Mouse (Mus musculus): ENCODE results near the gene Vmn2r87. TPM values are rescaled to one million over a fixed set of nuclear protein-coding genes. Genes with fewer than 3 reads are reported as not detected.
"Not testable (repeated sequence)": the region's sequence is repeated elsewhere in the genome, so short reads cannot be mapped to it uniquely, and the experiment has no call there.

Vmn2r87 gene
- total RNA-seq (2021): 1 to 10 TPM; 1.4 to 1.6 TPM
- long read RNA-seq, experiment 1: 0 reads
- long read RNA-seq, experiment 2: 0 reads

GRCm38 (mm10) chr10:130497296-130497695 lies at the start of gene Vmn2r87:
Gene Vmn2r87 (minus strand): TSS chr10:130497396.
- DNase-seq (ENCODE audit: extremely low spot score in 1 of 2, low spot score in 2 of 2): no peak
- Histone ChIP-seq H3K4me3 (no peak within 1 kb of the TSS), H3K27ac (no peak within 1 kb of the TSS)
- no peak for TF ChIP-seq CTCF (IDR thresholded peaks at IDR 0.05)
- intact Hi-C loops (cut with DNase I): no loop called here

- H3K4me3 ChIP-seq; DNase-seq (ENCODE audit: extremely low spot score in 1 of 2, low spot score in 2 of 2); intact Hi-C loops (cut with DNase I); H3K27ac ChIP-seq: not testable (repeated sequence)
These were observed 47.1 kb upstream of the Vmn2r87 start for GRCm38 (mm10) chr10:130544331-130544730.

GRCm38 (mm10) chr10:130541931-130542691 lies 44.9 kb upstream of the Vmn2r87 start:
- intact Hi-C loops (cut with DNase I): not testable (repeated sequence)
- DNase-seq (ENCODE audit: extremely low spot score in 1 of 2, low spot score in 2 of 2): peak; percentile 68 to 77
- Histone ChIP-seq H3K4me3 (peak overlapping the region; percentile 83), H3K27ac (peak overlapping the region; percentile 95)

GRCm38 (mm10) chr10:130536101-130536500 lies 38.9 kb upstream of the Vmn2r87 start:
- peak; percentile 42 for TF ChIP-seq CTCF (IDR thresholded peaks at IDR 0.05)
- no peak overlapping the region for H3K27ac ChIP-seq
- intact Hi-C loops (cut with DNase I): no loop called here
- no peak overlapping the region for H3K4me3 ChIP-seq
- DNase-seq (ENCODE audit: extremely low spot score in 1 of 2, low spot score in 2 of 2): no peak

- intact Hi-C loops (cut with DNase I): no loop called here
- no peak overlapping the region for H3K4me3 ChIP-seq
- no peak for TF ChIP-seq CTCF (IDR thresholded peaks at IDR 0.05)
- no peak overlapping the region for H3K27ac ChIP-seq
- DNase-seq (ENCODE audit: extremely low spot score in 1 of 2, low spot score in 2 of 2): no peak
These were observed 30.7 kb upstream of the Vmn2r87 start for GRCm38 (mm10) chr10:130527926-130528325.

GRCm38 (mm10) chr10:130470311-130470760 lies 26.9 kb downstream of the Vmn2r87 start:
- intact Hi-C loops (cut with DNase I): no loop called here
- Histone ChIP-seq H3K27ac (no peak overlapping the region), H3K4me3 (peak overlapping the region; percentile 45)
- no peak for TF ChIP-seq CTCF (IDR thresholded peaks at IDR 0.05)
- peak; percentile 8 to 29 for DNase-seq (ENCODE audit: extremely low spot score in 1 of 2, low spot score in 2 of 2)

GRCm38 (mm10) chr10:130455950-130456349 lies 41.2 kb downstream of the Vmn2r87 start, which contains the start of gene Vmn2r86:
Gene Vmn2r86 (minus strand): TSS chr10:130456050.
- H3K27ac ChIP-seq; H3K4me3 ChIP-seq; DNase-seq (ENCODE audit: extremely low spot score in 1 of 2, low spot score in 2 of 2): not testable (repeated sequence)
- intact Hi-C loops (cut with DNase I): loop anchor here (10.0 kb wide), 1 partner anchor 61 kb away; the partner anchor contains the start of gene Vmn2r84

GRCm38 (mm10) chr10:130444776-130445175 lies 52.4 kb downstream of the Vmn2r87 start:
- intact Hi-C loops (cut with DNase I): no loop called here
- no peak for DNase-seq (ENCODE audit: extremely low spot score in 1 of 2, low spot score in 2 of 2)
- no peak overlapping the region for H3K27ac ChIP-seq
- no peak for TF ChIP-seq CTCF (IDR thresholded peaks at IDR 0.05)
- H3K4me3 ChIP-seq: no peak overlapping the region

- H3K27ac ChIP-seq; H3K4me3 ChIP-seq; DNase-seq (ENCODE audit: extremely low spot score in 1 of 2, low spot score in 2 of 2); intact Hi-C loops (cut with DNase I): not testable (repeated sequence)
These were observed 62.9 kb downstream of the Vmn2r87 start for GRCm38 (mm10) chr10:130434185-130434898.

GRCm38 (mm10) chr10:130429603-130430002 lies 67.6 kb downstream of the Vmn2r87 start, which contains the start of gene Vmn2r85:
Gene Vmn2r85 (minus strand): TSS chr10:130429703.
- intact Hi-C loops (cut with DNase I); H3K4me3 ChIP-seq; DNase-seq (ENCODE audit: extremely low spot score in 1 of 2, low spot score in 2 of 2); H3K27ac ChIP-seq: not testable (repeated sequence)

GRCm38 (mm10) chr10:130422368-130422767 lies 74.8 kb downstream of the Vmn2r87 start:
- DNase-seq (ENCODE audit: extremely low spot score in 1 of 2, low spot score in 2 of 2); intact Hi-C loops (cut with DNase I); H3K4me3 ChIP-seq; H3K27ac ChIP-seq: not testable (repeated sequence)

Other genes starting within 250 kb of the Vmn2r87 start
- under 1 TPM; 0.27 to 0.30 TPM for gene Neurod4, start 217.2 kb downstream of the Vmn2r87 start, total RNA-seq (2021)
- gene Tespa1, start 174.5 kb downstream of the Vmn2r87 start, total RNA-seq (2021): 1 to 10 TPM in 1 of 2 experiments, under 1 TPM in 1; 0.96 to 2.2 TPM
- under 1 TPM; 0.42 to 0.43 TPM for gene Vmn2r84, start 103.1 kb downstream of the Vmn2r87 start, total RNA-seq (2021)
- 1 to 10 TPM in 1 of 2 experiments, under 1 TPM in 1; 0.97 to 1.1 TPM for gene Vmn2r85, start 67.7 kb downstream of the Vmn2r87 start, total RNA-seq (2021)
- gene Vmn2r86, start 41.3 kb downstream of the Vmn2r87 start, total RNA-seq (2021): under 1 TPM; 0.27 to 0.30 TPM

Measured in left cerebral cortex, adult 2 months (tissue).